Mouse (Mus musculus) left cerebral cortex, postnatal 10 days (tissue): ENCODE results near the gene Rlbp1. TPM values are rescaled to one million over a fixed set of nuclear protein-coding genes. Genes with fewer than 3 reads are reported as not detected.
A peak's percentile ranks its signal among the peaks of the same experiment; 100 is the strongest.

ENCODE experiments used
- DNase-seq, 2 experiments: peaks; one replicate each; pipeline ENCODE4 v3.0.0; 2021 to 2022; ENCODE audit warnings: low spot score in 2 of 2, mixed read lengths in 1 of 2; ENCODE audit errors: extremely low spot score in 1 of 2
- intact Hi-C: fragments of 180-260 bp; cut with DNase I; formaldehyde crosslinking; loops from one replicate; pipeline ENCODE4 v1.15.1; 2025
- total RNA-seq, 2 experiments: library from RNA; stranded (reverse); gene quantifications; 2 replicates each; pipeline ENCODE4 v1.2.3; 2021

Gene Rlbp1
- 10 to 100 TPM; 23.2 to 24.3 TPM for total RNA-seq

GRCm38 (mm10) chr7:79386422-79387133 is at the start of gene Rlbp1:
Rlbp1 (minus strand) TSS chr7:79387048.
- intact Hi-C loops, result no loop called here
- peak; percentile 46 to 69 for DNase-seq

DNA sequence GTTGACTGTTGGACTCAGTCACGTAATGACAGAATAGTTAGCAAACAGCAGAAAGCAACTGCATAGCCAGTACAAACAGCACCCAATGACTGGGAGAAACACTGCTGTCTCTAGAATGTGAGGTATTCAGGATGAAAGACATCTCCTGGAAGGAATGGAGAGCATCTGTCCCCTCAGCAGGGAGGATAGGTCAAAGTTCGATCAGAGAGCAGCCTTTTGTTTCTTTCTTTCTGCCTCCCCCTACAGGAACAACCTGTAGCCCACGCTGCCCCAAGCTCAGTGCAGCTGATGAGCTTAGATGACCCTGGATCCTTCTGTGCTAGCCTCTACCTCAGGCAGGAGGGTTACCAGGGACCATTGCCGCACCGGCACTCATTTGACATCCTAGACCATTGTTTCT is 41.4 kb upstream of the Rlbp1 start:
- intact Hi-C loops, result no loop called here
- DNase-seq, result no peak

- intact Hi-C loops, result no loop called here
- no peak for DNase-seq
These were observed 39.0 kb upstream of the Rlbp1 start for GRCm38 (mm10) chr7:79425804-79426203.

GRCm38 (mm10) chr7:79422876-79423275 is 36.0 kb upstream of the Rlbp1 start:
- intact Hi-C loops, result no loop called here
- no peak for DNase-seq

DNA sequence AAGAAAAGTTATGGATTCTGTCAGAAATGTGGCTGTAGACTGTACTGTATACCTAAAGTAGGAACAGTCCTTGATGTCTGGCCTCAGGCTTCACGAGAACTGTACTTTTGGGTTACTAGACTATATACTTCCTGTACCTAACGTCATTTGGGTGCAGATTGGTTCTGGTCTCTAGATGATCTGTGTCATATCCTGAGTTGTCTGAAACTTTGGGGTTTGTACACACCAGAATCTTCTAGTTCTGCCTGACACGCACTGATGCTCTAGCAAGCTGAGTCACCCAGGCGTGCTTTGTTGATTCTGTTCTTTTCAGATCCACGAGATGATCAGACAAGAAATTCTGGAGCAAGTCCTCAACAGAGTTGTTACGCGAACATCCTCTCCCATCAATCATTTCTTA is 33.1 kb upstream of the Rlbp1 start:
- no peak for DNase-seq
- intact Hi-C loops, result no loop called here

DNA sequence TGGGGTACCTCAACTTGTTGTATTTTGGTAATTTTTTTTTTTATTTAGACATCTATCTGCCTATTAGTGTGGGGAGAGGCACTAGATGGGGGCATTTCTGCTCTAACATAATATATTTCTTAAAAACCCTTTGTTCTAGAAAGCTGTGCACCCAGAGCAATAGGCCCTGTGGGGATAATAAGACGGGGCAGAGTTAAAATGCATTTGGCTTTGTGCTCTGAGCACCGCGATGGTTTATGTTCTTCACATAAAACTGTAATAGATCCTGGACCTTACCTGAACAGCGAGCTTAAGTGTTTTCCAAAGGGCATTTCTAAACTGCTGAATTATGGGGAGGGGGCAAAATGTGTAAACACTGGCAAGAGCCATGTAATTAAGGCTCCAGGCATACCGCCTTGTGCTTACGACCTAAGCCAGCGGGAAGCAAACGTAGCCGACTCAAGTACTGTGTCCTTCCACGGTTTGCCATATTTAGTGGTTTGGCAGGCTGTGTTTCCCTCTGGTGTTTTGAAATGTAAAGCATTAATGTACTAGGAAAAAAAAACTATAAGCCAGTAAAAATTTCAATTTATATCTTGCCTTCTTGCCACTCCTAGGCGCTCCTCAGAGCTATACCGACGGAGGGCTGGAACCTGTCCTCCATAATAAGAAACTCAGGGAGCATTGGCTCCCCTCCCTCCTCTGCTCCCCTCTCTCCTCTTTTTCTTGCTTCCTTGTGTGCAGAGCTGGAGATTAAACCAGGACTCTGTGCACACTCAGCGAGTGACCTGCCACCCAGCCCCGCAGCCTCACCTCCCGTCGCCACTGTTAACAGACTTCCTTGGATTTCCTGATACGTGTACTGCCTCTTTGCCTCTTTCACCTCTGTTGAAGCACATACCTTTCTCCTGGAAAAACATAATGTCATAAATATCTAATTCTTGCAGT is 27.9 kb upstream of the Rlbp1 start:
- DNase-seq, result no peak
- intact Hi-C loops, result no loop called here

DNA sequence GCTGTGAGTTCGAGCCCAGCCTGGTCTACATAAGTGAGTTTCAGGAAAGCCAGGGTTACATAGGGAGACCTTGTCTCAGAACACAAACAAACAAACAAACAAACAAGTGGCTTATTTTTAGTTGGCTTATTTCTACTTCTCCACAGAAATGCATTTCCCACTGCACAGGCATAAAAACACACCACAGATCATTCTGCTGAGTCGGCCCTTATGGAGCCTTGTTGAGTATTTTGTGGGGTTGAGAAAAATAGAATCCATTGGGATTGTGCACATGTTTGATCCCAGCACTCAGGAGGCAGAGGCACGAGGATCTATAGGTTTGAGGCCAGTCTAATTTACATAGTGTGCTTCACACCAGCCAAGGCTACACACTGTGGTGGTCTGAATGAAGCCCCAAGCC is 13.4 kb upstream of the Rlbp1 start:
- DNase-seq, result no peak
- intact Hi-C loops, result no loop called here

- no peak for DNase-seq
- intact Hi-C loops, result no loop called here
These were observed 12.1 kb upstream of the Rlbp1 start for GRCm38 (mm10) chr7:79398971-79399370.

- intact Hi-C loops, result no loop called here
These were observed 11.6 kb upstream of the Rlbp1 start for GRCm38 (mm10) chr7:79398426-79398825.

GRCm38 (mm10) chr7:79397446-79397963 is 10.7 kb upstream of the Rlbp1 start:
- DNase-seq, result no peak
- intact Hi-C loops, result no loop called here

More at GRCm38 (mm10) chr7:79398426-79398825, 11.6 kb upstream of the Rlbp1 start:
- DNase-seq, result no peak

DNA sequence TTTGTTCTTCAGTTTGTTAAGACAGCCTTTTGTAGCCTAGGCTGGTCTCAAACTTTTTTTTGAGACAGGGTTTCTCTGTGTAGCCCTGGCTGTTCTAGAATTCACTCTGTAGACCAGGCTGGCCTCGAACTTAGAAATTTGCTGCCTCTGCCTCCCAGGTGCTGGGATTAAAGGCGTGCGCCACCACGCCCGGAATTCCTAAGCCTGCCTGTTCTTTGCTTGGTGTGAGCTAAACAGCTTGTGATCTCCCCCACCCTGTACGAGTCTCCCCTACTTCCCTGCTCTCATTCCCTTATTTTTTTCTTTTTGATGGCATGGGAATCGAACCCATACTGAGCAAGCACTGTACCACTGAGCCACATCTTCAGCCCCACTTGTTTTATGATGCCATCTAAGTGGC is 8.3 kb upstream of the Rlbp1 start:
- intact Hi-C loops, result no loop called here
- no peak for DNase-seq

DNA sequence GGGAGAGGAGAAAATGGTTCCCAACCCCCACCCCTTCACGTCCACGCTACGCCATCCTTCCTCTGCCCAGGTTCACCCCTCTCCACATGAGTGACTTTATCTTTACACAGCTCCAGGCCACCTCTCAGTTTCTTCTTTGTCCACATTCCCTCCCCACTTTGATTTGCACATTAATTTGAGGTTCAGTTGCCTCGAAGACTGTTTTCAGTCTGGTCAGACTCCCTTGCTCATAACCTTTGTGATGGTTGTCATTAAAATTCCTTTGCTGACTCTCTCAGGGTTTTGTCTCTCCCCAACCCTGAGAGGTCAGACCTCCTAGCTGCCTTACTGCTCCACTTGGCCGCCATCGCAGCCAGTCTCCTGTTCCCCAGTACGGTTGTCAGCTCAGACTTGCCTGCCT is 7.8 kb upstream of the Rlbp1 start:
- intact Hi-C loops, result loop anchor here (5.0 kb wide), 1 partner anchor 73 kb away; the partner anchor contains the start of gene Polg
- DNase-seq, result no peak

DNA sequence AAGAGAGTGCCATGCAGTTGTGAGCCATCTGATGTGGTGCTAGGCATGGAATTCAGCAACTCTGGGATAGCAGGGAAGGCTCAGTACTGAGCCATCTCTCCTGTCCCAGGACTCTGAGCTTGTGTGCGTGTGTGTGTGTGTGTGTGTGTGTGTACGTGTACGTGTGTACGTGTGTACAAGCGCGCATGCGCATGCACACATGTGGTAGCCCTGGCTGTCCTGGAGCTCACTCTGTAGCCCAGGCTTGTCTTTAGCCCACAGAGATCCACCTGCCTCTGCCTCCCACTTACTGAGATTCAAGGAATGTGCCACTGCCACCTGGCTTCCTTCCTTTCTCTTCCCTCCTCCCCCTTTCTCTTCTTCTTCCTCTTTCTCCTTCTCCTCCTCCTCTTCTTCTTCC is 7.1 kb upstream of the Rlbp1 start:
- DNase-seq, result no peak
- intact Hi-C loops, result loop anchor here (5.0 kb wide), 1 partner anchor 73 kb away; the partner anchor contains the start of gene Polg

DNA sequence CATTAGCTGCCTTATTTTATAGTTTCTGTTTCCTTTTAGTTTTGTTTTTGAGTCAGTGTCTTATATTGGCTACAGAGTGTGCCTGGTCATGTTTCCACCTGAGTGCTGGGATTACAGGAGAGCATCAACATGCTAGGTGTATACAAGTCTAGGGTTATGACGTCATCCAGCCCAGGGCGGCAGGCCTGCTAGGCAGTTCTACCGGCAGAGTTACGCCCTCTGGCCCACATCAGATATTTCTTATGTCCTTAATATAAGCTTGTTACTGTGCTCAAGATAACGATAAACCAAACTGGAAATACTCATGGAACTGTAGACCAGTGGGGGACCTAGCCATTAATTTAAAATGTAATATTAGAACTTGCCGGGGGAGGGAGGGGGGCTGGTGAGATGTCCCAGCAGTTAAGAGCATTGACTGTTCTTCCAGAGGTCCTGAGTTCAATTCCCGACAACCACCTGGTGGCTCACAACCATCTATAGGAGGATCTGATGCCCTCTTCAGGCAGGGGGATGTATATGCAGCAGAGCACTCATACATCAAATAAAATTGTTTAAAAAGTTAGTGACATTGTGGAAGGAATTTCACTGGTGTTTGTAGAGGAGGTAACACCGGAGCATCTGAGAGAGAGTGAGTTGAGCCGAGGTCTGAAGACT is 6.1 kb upstream of the Rlbp1 start:
- DNase-seq, result peak in 1 of 2 experiments; percentile 25
- intact Hi-C loops, result loop anchor here (5.0 kb wide), 1 partner anchor 74 kb away; the partner anchor contains the start of gene Polg

DNA sequence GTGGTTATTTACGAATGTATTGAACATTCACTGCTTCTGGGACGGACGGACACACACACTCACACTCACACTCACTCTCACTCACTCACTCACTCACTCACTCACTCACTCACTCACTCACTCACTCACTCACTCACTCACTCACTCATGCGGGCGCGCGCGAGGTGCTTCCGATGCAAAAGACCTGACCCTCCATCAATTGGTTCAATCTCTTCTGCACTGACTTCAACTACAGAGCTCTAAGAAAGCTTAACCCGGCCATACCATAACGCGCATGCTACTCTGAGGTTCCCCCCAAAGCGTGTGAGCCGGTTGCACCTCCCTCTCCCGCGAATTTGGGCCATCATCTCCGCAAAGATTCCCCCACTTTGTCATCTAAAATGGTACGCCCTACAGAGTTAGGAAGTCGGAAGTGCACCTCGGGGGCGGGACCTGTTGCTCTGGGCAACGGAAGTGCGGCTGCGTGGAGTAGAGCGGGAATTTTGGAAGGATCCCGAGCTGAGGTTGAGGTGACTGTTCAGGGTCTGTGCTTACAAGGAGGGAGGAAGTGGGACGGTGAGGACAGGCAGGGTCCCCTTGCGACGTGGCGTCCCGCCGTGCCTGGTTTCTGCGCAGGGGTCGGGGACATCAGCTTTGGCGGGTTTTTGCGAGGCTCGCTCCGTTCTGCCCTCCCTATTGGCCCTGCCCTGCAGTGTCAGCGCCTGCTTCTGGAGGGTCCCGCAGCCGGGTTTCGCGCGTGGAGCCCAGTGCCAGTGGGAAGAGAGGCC is 5.2 kb upstream of the Rlbp1 start, which contains the start of gene Fanci:
TSS of gene Fanci (plus strand) at position 47 of the 767 bp plus-strand sequence.
- DNase-seq, result peak; percentile 94 to 97
- intact Hi-C loops, result loop anchor here (5.0 kb wide), 1 partner anchor 75 kb away; the partner anchor contains the start of gene Polg

GRCm38 (mm10) chr7:79391471-79391870 is 4.6 kb upstream of the Rlbp1 start:
- no peak for DNase-seq

DNA sequence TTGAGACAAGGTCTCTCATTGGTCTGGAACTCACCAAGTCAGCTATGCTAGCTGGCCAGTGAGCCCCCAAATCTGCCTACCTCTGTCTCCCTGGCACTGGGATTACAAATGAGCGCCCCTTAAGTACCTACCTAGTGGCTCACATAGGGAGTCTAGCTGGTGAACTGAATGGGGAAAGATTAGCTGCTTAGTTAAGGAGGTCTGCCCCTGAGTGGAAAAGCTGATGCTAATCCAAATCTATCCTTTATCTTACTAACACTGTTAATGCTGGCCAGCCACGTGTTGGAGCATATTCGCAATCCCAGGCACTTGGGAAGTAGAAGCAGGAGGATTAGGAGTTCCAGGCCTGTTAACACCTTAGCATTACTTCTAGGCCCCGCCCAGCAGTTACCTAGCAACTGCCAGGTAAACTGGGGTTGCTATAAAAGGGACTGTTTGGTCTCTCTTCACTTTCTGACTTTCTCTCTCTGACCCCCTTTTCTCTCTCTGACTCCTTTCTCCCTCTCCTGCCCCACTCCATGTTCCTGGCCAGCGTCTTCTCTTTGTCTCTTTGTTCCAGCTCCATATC is 3.4 kb upstream of the Rlbp1 start:
- intact Hi-C loops, result loop anchor here (5.0 kb wide), 1 partner anchor 77 kb away; the partner anchor contains the start of gene Polg
- peak in 1 of 2 experiments; percentile 13 for DNase-seq

More at GRCm38 (mm10) chr7:79391471-79391870, 4.6 kb upstream of the Rlbp1 start:
- intact Hi-C loops, result loop anchor here (5.0 kb wide), 1 partner anchor 76 kb away; the partner anchor contains the start of gene Polg
